Mouse (Mus musculus) CH12.LX (cell line): ENCODE data around the gene Rgl2.

Experiments used
- CTCF ChIP-seq, 2 experiments: IDR thresholded peaks in 1 of 2; conservative IDR thresholded peaks in 1 of 2; 2 replicates each; pipeline ENCODE4 v1.5.1; 2011 to 2012; ENCODE audit warnings: low read depth in 2 of 2, low read length in 2 of 2, improper control_type of control experiment in 1 of 2, inconsistent platforms in 1 of 2, mild to moderate bottlenecking in 1 of 2, moderate library complexity in 1 of 2
- E2F4 ChIP-seq: IDR thresholded peaks from 2 replicates; pipeline ENCODE4 v1.6.1; 2011; ENCODE audit warnings: low read depth, low read length, improper control_type of control experiment; ENCODE audit not compliant: insufficient replicate concordance
- EP300 ChIP-seq: IDR thresholded peaks from 2 replicates; pipeline ENCODE4 v1.6.1; 2011; ENCODE audit warnings: low read length, improper control_type of control experiment
- HCFC1 ChIP-seq: IDR thresholded peaks from 2 replicates; pipeline ENCODE4 v1.6.1; 2012; ENCODE audit warnings: low read depth, mild to moderate bottlenecking, inconsistent platforms, low read length, improper control_type of control experiment
- MAX ChIP-seq: IDR thresholded peaks from 2 replicates; pipeline ENCODE4 v1.6.1; 2011; ENCODE audit warnings: low read length, improper control_type of control experiment
- MAZ ChIP-seq: IDR thresholded peaks from 2 replicates; pipeline ENCODE4 v1.6.1; 2012; ENCODE audit warnings: low read depth, mild to moderate bottlenecking, inconsistent platforms, low read length, improper control_type of control experiment, moderate library complexity
- NRF1 ChIP-seq: IDR thresholded peaks from 2 replicates; pipeline ENCODE4 v1.6.1; 2014; ENCODE audit warnings: low read depth, mild to moderate bottlenecking, inconsistent platforms, low read length, improper control_type of control experiment, moderate library complexity
- POLR2A ChIP-seq: IDR thresholded peaks from 2 replicates; pipeline ENCODE4 v1.6.1; 2011; ENCODE audit warnings: low read depth, mild to moderate bottlenecking, improper control_type of control experiment, low read length
- RAD21 ChIP-seq: IDR thresholded peaks from 2 replicates; pipeline ENCODE4 v1.6.1; 2011; ENCODE audit warnings: low read depth, mild to moderate bottlenecking, low read length, improper control_type of control experiment, moderate library complexity
- ZNF384 ChIP-seq: IDR thresholded peaks from 2 replicates; pipeline ENCODE4 v1.6.1; 2012; ENCODE audit warnings: low read depth, low read length, improper control_type of control experiment, inconsistent platforms

- TF ChIP-seq E2F4 (0 out of 2 replicates have a peak, but pooled peaks have one; percentile 14), EP300 (no peak), CTCF (conservative IDR thresholded peaks at IDR 0.05 in 1 of 2, IDR thresholded peaks at IDR 0.05 in 1 of 2; ENCODE audit: low read depth in 2 of 2, low read length in 2 of 2) (no peak), RAD21 (no peak), ZNF384 (no peak), POLR2A (peak; percentile 16; the same call in 1 of the 2 replicates), MAZ (no peak), MAX (no peak), HCFC1 (no peak), NRF1 (no peak)
Measured at GRCm38 (mm10) chr17:33954646-33955554, 25.6 kb downstream of the Rgl2 start.
